Mouse (Mus musculus): Measurements from ENCODE around the gene Mical3. TPM values are rescaled to one million over a fixed set of nuclear protein-coding genes. Genes with fewer than 3 reads are reported as not detected.

Mical3 gene
- total and polyA plus RNA-seq, 2 experiments from 2014 or later = 30.8 to 94.8 TPM

DNA sequence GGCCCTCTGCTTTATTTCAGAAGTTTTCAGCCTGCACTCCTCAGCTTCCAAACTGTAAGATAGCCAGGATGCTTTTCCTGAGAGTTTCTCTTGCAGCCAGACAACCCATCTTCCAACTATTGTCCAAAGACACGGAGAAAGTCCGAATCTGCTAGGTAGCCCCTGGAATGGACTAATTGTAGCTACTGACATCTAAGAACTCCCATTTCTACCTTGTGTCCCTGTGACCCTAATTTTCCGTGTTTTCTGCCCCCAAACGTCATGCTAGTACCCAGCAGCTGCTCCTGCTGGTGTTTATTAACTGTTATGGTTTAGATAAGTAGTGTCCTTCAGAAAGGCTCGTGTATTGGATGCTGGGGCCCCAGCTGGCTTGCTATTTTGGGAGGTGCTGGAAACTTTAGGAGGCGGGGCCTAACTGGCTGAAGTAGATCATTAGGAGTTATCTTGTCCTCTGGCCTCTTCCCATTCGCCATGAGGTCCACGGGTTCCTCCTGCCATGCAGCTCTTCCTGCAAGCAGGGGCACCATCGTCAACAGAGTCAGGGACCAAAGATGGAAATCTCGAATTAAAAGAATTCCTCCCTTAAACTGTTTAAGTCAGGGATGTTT lies 19.2 kb downstream of the Mical3 start:
- no peaks in the 10 kb centered on the region for H3K9me3 ChIP-seq (replicated peaks; ENCODE audit: control insufficient read depth, low read length)
- peak; percentile 28; the same call in 1 of the 2 replicates for ATAC-seq (ENCODE audit: insufficient read depth, low read depth)
- no peak overlapping the region for H3K4me2 ChIP-seq (ENCODE audit: low read depth, low read length)
- H3K27me3 ChIP-seq (ENCODE audit: control insufficient read depth, insufficient read depth, low read length) = no peaks in the 10 kb centered on the region
- H3K27ac ChIP-seq (ENCODE audit: low read depth) = peak overlapping the region; percentile 90
- TF ChIP-seq EP300 (IDR thresholded peaks at IDR 0.05; ENCODE audit: low read depth) (no peak), CTCF (IDR thresholded peaks at IDR 0.05; ENCODE audit: low read depth) (no peak)
- H3K4me1 ChIP-seq (ENCODE audit: control insufficient read depth, insufficient read depth) = peaks cover 18% of the 10 kb centered on the region
- no peak overlapping the region for H3K9ac ChIP-seq (replicated peaks; ENCODE audit: low read depth, low read length)
- H3K4me3 ChIP-seq (ENCODE audit: low read depth, low read length) = no peak overlapping the region
- 12% methylated on average over 10 of the region's 10 CpGs for WGBS
- H3K36me3 ChIP-seq (replicated peaks; ENCODE audit: control insufficient read depth, insufficient read depth, low read length) = peaks cover 14% of the 10 kb centered on the region; the same call in 1 of the 2 replicates
- DNase-seq (ENCODE audit: low spot score) = peak; percentile 76

DNA sequence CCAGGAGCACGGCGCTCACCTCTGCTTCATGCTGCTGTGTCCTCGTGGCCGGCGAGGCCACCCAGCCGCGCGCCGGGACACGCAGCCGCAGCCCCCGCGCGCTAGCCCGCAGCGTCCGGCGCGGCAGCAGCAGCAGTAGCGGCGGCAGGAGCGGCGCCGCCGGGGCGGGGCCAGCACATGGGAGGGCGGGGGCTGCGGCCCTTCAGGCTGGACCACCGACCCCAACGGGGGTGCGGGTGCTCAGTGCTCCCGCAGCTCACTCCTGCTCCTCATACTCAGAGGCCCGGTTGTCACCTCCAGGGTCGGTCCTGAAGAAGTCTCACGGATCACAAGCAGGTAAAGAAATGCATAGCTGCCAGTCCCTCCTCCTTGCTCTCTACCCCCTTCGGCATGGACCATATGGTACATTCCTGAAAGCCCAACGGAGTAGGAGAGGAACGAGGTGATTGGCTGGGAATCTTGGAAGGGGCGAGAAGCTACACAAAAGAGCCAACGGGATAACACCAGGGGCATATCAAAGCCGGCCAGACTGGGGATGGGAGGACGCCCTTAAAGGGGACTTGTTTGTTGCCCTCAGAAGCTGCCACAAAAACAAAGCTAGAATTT lies 20.7 kb downstream of the Mical3 start:
- Histone ChIP-seq H3K4me1 (ENCODE audit: control insufficient read depth, insufficient read depth) (peaks cover 21% of the 10 kb centered on the region), H3K4me3 (ENCODE audit: low read depth, low read length) (peak overlapping the region; percentile 100), H3K27me3 (ENCODE audit: control insufficient read depth, insufficient read depth, low read length) (no peaks in the 10 kb centered on the region), H3K9me3 (replicated peaks; ENCODE audit: control insufficient read depth, low read length) (no peaks in the 10 kb centered on the region), H3K36me3 (replicated peaks; ENCODE audit: control insufficient read depth, insufficient read depth, low read length) (peaks cover 19% of the 10 kb centered on the region; the same call in 1 of the 2 replicates), H3K4me2 (ENCODE audit: low read depth, low read length) (peak overlapping the region; percentile 97), H3K9ac (replicated peaks; ENCODE audit: low read depth, low read length) (peak overlapping the region; percentile 99), H3K27ac (ENCODE audit: low read depth) (peak overlapping the region; percentile 98)
- ATAC-seq (ENCODE audit: insufficient read depth, low read depth) (peak; percentile 95), DNase-seq (ENCODE audit: low spot score) (peak; percentile 100)
- TF ChIP-seq EP300 (IDR thresholded peaks at IDR 0.05; ENCODE audit: low read depth) = peak; percentile 58; the same call in 1 of the 2 replicates
- no peak for TF ChIP-seq CTCF (IDR thresholded peaks at IDR 0.05; ENCODE audit: low read depth)
- WGBS = under 1% methylated on average over 31 of the region's 42 CpGs

DNA sequence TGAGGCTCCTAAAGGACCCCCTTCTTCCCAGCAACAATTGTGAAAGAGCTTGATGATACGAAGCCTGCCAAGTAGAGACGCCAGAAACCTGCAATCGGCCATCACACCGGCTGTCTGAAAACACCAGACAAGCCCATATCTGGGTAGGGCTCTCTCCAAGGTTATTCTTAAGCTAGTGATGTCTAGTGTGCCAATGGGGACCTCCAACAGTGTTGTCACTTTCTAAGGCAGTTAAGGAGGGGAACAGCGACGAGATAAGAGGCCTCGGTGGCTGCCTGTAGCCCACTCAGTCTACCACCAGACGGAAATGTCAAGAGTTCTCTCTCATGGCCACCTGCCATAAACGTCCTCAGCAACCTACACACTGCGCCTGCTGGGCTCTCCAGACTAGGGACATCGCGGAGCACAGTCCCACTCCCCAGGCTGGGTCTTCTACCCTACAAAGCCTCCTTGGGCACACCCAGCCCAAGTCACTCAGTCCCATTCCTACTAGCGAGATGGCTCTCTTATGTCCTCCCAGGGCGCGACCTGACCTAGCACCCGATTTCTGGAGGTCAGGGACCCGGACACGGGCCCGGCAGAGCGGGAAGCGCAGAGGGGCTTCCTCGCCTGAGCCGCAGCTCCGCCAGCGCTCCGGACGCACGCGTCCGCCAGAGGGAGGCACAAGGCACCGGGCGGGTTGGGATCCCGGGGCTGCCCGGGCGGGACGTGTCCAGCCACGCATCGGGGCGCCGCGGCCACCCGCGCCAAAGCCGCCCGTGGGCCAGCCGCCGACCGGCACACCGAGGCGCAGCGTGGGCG lies 21.4 kb downstream of the Mical3 start:
- H3K27ac ChIP-seq (ENCODE audit: low read depth) = peak overlapping the region; percentile 98
- H3K36me3 ChIP-seq (replicated peaks; ENCODE audit: control insufficient read depth, insufficient read depth, low read length) = peaks cover 25% of the 10 kb centered on the region; the same call in 1 of the 2 replicates
- ATAC-seq (ENCODE audit: insufficient read depth, low read depth) = peak; percentile 33
- peak overlapping the region; percentile 100 for H3K4me3 ChIP-seq (ENCODE audit: low read depth, low read length)
- peaks cover 27% of the 10 kb centered on the region for H3K4me1 ChIP-seq (ENCODE audit: control insufficient read depth, insufficient read depth)
- no peak for TF ChIP-seq EP300 (IDR thresholded peaks at IDR 0.05; ENCODE audit: low read depth)
- peak; percentile 10; the same call in 1 of the 2 replicates for TF ChIP-seq CTCF (IDR thresholded peaks at IDR 0.05; ENCODE audit: low read depth)
- peak overlapping the region; percentile 99 for H3K9ac ChIP-seq (replicated peaks; ENCODE audit: low read depth, low read length)
- no peaks in the 10 kb centered on the region for H3K9me3 ChIP-seq (replicated peaks; ENCODE audit: control insufficient read depth, low read length)
- under 1% methylated on average over 51 of the region's 52 CpGs for WGBS
- H3K4me2 ChIP-seq (ENCODE audit: low read depth, low read length) = peak overlapping the region; percentile 97
- no peaks in the 10 kb centered on the region for H3K27me3 ChIP-seq (ENCODE audit: control insufficient read depth, insufficient read depth, low read length)
- DNase-seq (ENCODE audit: low spot score) = peak; percentile 69

DNA sequence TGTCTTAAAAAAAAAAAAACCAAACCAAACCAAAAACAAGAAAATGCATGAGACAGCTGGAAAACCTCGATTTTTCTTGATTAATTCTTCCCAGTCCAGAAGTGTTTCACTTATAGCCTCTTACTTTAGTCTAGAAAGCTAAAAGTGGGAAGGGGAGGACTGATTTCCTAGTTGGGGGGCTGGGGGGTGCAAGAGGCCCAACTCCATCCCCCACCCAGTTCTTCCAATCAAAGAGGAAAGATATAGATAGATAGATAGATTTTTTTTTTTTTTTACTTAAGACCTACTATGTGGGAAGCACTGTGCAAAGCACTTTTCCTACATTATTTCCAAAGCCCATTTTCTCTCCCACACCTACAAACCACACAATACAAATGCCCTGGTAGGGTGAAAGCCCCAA lies 22.7 kb downstream of the Mical3 start:
- Histone ChIP-seq H3K4me3 (ENCODE audit: low read depth, low read length) (peak overlapping the region; percentile 100), H3K9ac (replicated peaks; ENCODE audit: low read depth, low read length) (no peak overlapping the region), H3K9me3 (replicated peaks; ENCODE audit: control insufficient read depth, low read length) (no peaks in the 10 kb centered on the region), H3K4me1 (ENCODE audit: control insufficient read depth, insufficient read depth) (peaks cover 39% of the 10 kb centered on the region), H3K27ac (ENCODE audit: low read depth) (no peak overlapping the region), H3K27me3 (ENCODE audit: control insufficient read depth, insufficient read depth, low read length) (no peaks in the 10 kb centered on the region), H3K4me2 (ENCODE audit: low read depth, low read length) (peak overlapping the region; percentile 97), H3K36me3 (replicated peaks; ENCODE audit: control insufficient read depth, insufficient read depth, low read length) (peaks cover 27% of the 10 kb centered on the region; the same call in 1 of the 2 replicates)
- DNase-seq (ENCODE audit: low spot score) (no peak), ATAC-seq (ENCODE audit: insufficient read depth, low read depth) (no peak)
- 71% methylated on average over 1 of the region's 1 CpGs for WGBS
- TF ChIP-seq EP300 (IDR thresholded peaks at IDR 0.05; ENCODE audit: low read depth) (no peak), CTCF (IDR thresholded peaks at IDR 0.05; ENCODE audit: low read depth) (no peak)

DNA sequence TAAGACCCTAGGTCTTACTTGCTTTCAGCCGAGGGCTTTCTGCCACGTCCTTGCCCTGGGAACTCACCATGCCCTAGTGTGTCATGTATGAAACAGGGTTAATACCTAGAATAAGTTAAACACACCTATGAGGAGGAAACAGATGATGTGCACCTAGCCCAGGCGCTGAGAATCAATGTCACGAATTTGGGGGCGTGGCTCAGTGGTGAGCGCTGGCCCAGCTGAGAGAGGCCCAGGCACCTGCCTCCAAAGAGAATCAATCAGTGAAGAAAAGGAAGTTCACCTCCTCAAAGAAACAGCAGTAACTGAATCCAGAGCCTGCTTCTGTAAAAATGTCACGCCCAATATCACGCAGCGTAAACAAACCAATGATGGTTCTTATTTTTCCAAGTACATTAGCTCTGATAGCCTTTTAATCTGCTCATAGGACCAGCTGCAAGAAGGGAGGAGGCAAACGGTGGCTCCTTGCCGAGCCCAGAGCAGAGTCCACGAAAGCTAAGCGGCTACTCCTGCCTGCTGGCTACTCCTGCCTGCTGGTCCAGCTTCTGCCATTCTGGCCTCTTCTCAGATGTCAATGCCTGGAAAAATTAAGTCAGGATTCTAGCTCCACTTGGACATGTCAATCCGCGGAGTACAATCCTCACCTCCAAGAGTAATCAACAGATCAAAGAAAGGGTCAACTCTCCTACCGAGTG lies 23.9 kb downstream of the Mical3 start:
- TF ChIP-seq EP300 (IDR thresholded peaks at IDR 0.05; ENCODE audit: low read depth) = no peak
- TF ChIP-seq CTCF (IDR thresholded peaks at IDR 0.05; ENCODE audit: low read depth) = no peak
- Histone ChIP-seq H3K27me3 (ENCODE audit: control insufficient read depth, insufficient read depth, low read length) (no peaks in the 10 kb centered on the region), H3K4me2 (ENCODE audit: low read depth, low read length) (no peak overlapping the region), H3K4me3 (ENCODE audit: low read depth, low read length) (no peak overlapping the region), H3K9me3 (replicated peaks; ENCODE audit: control insufficient read depth, low read length) (no peaks in the 10 kb centered on the region), H3K27ac (ENCODE audit: low read depth) (no peak overlapping the region), H3K4me1 (ENCODE audit: control insufficient read depth, insufficient read depth) (peaks cover 43% of the 10 kb centered on the region), H3K9ac (replicated peaks; ENCODE audit: low read depth, low read length) (no peak overlapping the region), H3K36me3 (replicated peaks; ENCODE audit: control insufficient read depth, insufficient read depth, low read length) (peaks cover 27% of the 10 kb centered on the region; the same call in 1 of the 2 replicates)
- no peak for DNase-seq (ENCODE audit: low spot score)
- 82% methylated on average over 16 of the region's 16 CpGs for WGBS
- no peak for ATAC-seq (ENCODE audit: insufficient read depth, low read depth)

Measured in heart, postnatal 0 days (tissue).